Mouse (Mus musculus): ENCODE measurements around the gene Eps8l2.

The Eps8l2 gene

GRCm38 (mm10) chr7:141338576-141339131 is at the start of gene Eps8l2:
Eps8l2 (plus strand) TSS chr7:141338880.
- peak; percentile 90 to 91 for DNase-seq

- DNase-seq, result peak in 1 of 2 experiments; percentile 38
These were observed 46.6 kb upstream of the Eps8l2 start, which contains the start of gene Drd4 for GRCm38 (mm10) chr7:141291921-141292582. Drd4 (plus strand) TSS chr7:141292006.

- no peak for DNase-seq
These were observed 45.9 kb upstream of the Eps8l2 start for GRCm38 (mm10) chr7:141292583-141293388.

GRCm38 (mm10) chr7:141293852-141294471 is 44.7 kb upstream of the Eps8l2 start:
- peak in 1 of 2 experiments; percentile 69 for DNase-seq

GRCm38 (mm10) chr7:141294479-141294878 is 44.2 kb upstream of the Eps8l2 start:
- DNase-seq, result no peak

GRCm38 (mm10) chr7:141297926-141298650 is 40.6 kb upstream of the Eps8l2 start:
- no peak for DNase-seq

- no peak for DNase-seq
These were observed 39.5 kb upstream of the Eps8l2 start for GRCm38 (mm10) chr7:141299175-141299574.

GRCm38 (mm10) chr7:141301386-141301785 is 37.3 kb upstream of the Eps8l2 start:
- peak in 1 of 2 experiments; percentile 66 for DNase-seq

GRCm38 (mm10) chr7:141302702-141303268 is 35.9 kb upstream of the Eps8l2 start:
- DNase-seq, result no peak

GRCm38 (mm10) chr7:141304537-141304936 is 34.1 kb upstream of the Eps8l2 start:
- DNase-seq, result no peak

- no peak for DNase-seq
These were observed 24.3 kb upstream of the Eps8l2 start for GRCm38 (mm10) chr7:141314416-141314815.

- DNase-seq, result no peak
These were observed 23.6 kb upstream of the Eps8l2 start for GRCm38 (mm10) chr7:141315076-141315475.

GRCm38 (mm10) chr7:141315974-141316373 is 22.7 kb upstream of the Eps8l2 start:
- DNase-seq, result peak; percentile 87 to 88

- DNase-seq, result peak in 1 of 2 experiments; percentile 50
These were observed 21.0 kb upstream of the Eps8l2 start for GRCm38 (mm10) chr7:141317619-141318132.

- no peak for DNase-seq
These were observed 19.2 kb upstream of the Eps8l2 start for GRCm38 (mm10) chr7:141319446-141319845.

GRCm38 (mm10) chr7:141324686-141325085 is 14.0 kb upstream of the Eps8l2 start:
- peak; percentile 51 to 61 for DNase-seq

GRCm38 (mm10) chr7:141326546-141327446 is 11.9 kb upstream of the Eps8l2 start:
- DNase-seq, result no peak

- peak; percentile 100 for DNase-seq
These were observed 11.0 kb upstream of the Eps8l2 start, which contains the start of the genes Deaf1 and Tmem80 for GRCm38 (mm10) chr7:141327469-141328372. Deaf1 (minus strand) TSS chr7:141327690. Tmem80 (plus strand) TSS chr7:141327739.

GRCm38 (mm10) chr7:141328373-141328990 is 10.2 kb upstream of the Eps8l2 start:
- DNase-seq, result peak in 1 of 2 experiments; percentile 19
